Mouse (Mus musculus): Measurements from ENCODE around the gene Lrrc75b. TPM values are rescaled to one million over a fixed set of nuclear protein-coding genes. Genes with fewer than 3 reads are reported as not detected.

Gene Lrrc75b
- polyA plus RNA-seq (2016; fragmentation: Nextera tagmentation; extraction: Ambion mirVana): 14.6 and 15.4 TPM in 2 replicates

GRCm38 (mm10) chr10:75559676-75560548 lies at the start of gene Lrrc75b:
Lrrc75b (minus strand) TSS chr10:75560330.
- peak within 1 kb of the TSS; percentile 63 for H3K4me3 ChIP-seq
- no peaks in the 10 kb centered on the region for H3K9me3 ChIP-seq (replicated peaks)
- peak; percentile 59 for ATAC-seq (ENCODE audit: low FRiP score)
- H3K27ac ChIP-seq: peak within 1 kb of the TSS; percentile 92
- peak within 1 kb of the TSS; percentile 95 for H3K4me2 ChIP-seq (replicated peaks)
- H3K4me1 ChIP-seq: peaks cover 52% of the 10 kb centered on the region
- H3K9ac ChIP-seq: peak within 1 kb of the TSS; percentile 91
- peaks cover 24% of the 10 kb centered on the region for H3K27me3 ChIP-seq
- WGBS: under 1% methylated on average over 52 of the region's 75 CpGs
- H3K36me3 ChIP-seq: no peaks in the 10 kb centered on the region

GRCm38 (mm10) chr10:75608975-75609374 lies 48.8 kb upstream of the Lrrc75b start:
- H3K9me3 ChIP-seq (replicated peaks): no peaks in the 10 kb centered on the region
- 88% methylated on average over 11 of the region's 11 CpGs for WGBS

GRCm38 (mm10) chr10:75607253-75607652 lies 47.1 kb upstream of the Lrrc75b start:
- Histone ChIP-seq H3K27ac (no peak overlapping the region), H3K27me3 (0 out of 2 replicates have a peak, but pooled peaks cover 4% of the 10 kb centered on the region), H3K4me2 (replicated peaks) (no peak overlapping the region), H3K36me3 (no peaks in the 10 kb centered on the region), H3K9me3 (replicated peaks) (no peaks in the 10 kb centered on the region), H3K4me1 (no peaks in the 10 kb centered on the region), H3K9ac (no peak overlapping the region), H3K4me3 (no peak overlapping the region)
- 90% methylated on average over 4 of the region's 4 CpGs for WGBS
- no peak for ATAC-seq (ENCODE audit: low FRiP score)

More at GRCm38 (mm10) chr10:75608975-75609374, 48.8 kb upstream of the Lrrc75b start:
- no peaks in the 10 kb centered on the region for H3K4me1 ChIP-seq
- H3K27ac ChIP-seq: no peak overlapping the region
- no peak overlapping the region for H3K9ac ChIP-seq
- ATAC-seq (ENCODE audit: low FRiP score): no peak
- no peak overlapping the region for H3K4me2 ChIP-seq (replicated peaks)
- H3K27me3 ChIP-seq: 0 out of 2 replicates have a peak, but pooled peaks cover 4% of the 10 kb centered on the region
- H3K4me3 ChIP-seq: no peak overlapping the region
- no peaks in the 10 kb centered on the region for H3K36me3 ChIP-seq

GRCm38 (mm10) chr10:75605162-75605846 lies 45.2 kb upstream of the Lrrc75b start:
- WGBS: 47% methylated on average over 11 of the region's 11 CpGs
- H3K27me3 ChIP-seq: 0 out of 2 replicates have a peak, but pooled peaks cover 2% of the 10 kb centered on the region
- no peak overlapping the region for H3K27ac ChIP-seq
- H3K9ac ChIP-seq: no peak overlapping the region
- H3K4me3 ChIP-seq: no peak overlapping the region
- H3K4me1 ChIP-seq: no peaks in the 10 kb centered on the region
- no peak overlapping the region for H3K4me2 ChIP-seq (replicated peaks)
- no peaks in the 10 kb centered on the region for H3K9me3 ChIP-seq (replicated peaks)
- no peak for ATAC-seq (ENCODE audit: low FRiP score)
- no peaks in the 10 kb centered on the region for H3K36me3 ChIP-seq

GRCm38 (mm10) chr10:75600189-75600730 lies 40.1 kb upstream of the Lrrc75b start:
- Histone ChIP-seq H3K4me1 (no peaks in the 10 kb centered on the region), H3K4me2 (replicated peaks) (no peak overlapping the region), H3K9me3 (replicated peaks) (peaks cover 3% of the 10 kb centered on the region; the same call in 1 of the 2 replicates), H3K27me3 (no peaks in the 10 kb centered on the region), H3K27ac (no peak overlapping the region), H3K36me3 (no peaks in the 10 kb centered on the region), H3K4me3 (no peak overlapping the region), H3K9ac (no peak overlapping the region)
- WGBS: 87% methylated on average over 7 of the region's 7 CpGs
- no peak for ATAC-seq (ENCODE audit: low FRiP score)

- Histone ChIP-seq H3K27ac (no peak overlapping the region), H3K9me3 (replicated peaks) (peaks cover 3% of the 10 kb centered on the region; the same call in 1 of the 2 replicates), H3K4me3 (no peak overlapping the region), H3K27me3 (no peaks in the 10 kb centered on the region), H3K36me3 (no peaks in the 10 kb centered on the region), H3K9ac (no peak overlapping the region), H3K4me1 (no peaks in the 10 kb centered on the region), H3K4me2 (replicated peaks) (no peak overlapping the region)
- ATAC-seq (ENCODE audit: low FRiP score): no peak
- 90% methylated on average over 8 of the region's 8 CpGs for WGBS
Observed at GRCm38 (mm10) chr10:75595981-75596380, 35.9 kb upstream of the Lrrc75b start.

GRCm38 (mm10) chr10:75592585-75592984 lies 32.5 kb upstream of the Lrrc75b start:
- Histone ChIP-seq H3K27me3 (no peaks in the 10 kb centered on the region), H3K4me3 (no peak overlapping the region), H3K36me3 (no peaks in the 10 kb centered on the region), H3K27ac (no peak overlapping the region), H3K4me2 (replicated peaks) (no peak overlapping the region), H3K9me3 (replicated peaks) (no peaks in the 10 kb centered on the region), H3K9ac (no peak overlapping the region), H3K4me1 (peaks cover 9% of the 10 kb centered on the region)
- WGBS: 83% methylated on average over 7 of the region's 7 CpGs
- ATAC-seq (ENCODE audit: low FRiP score): no peak

- Histone ChIP-seq H3K27me3 (no peaks in the 10 kb centered on the region), H3K4me1 (peaks cover 9% of the 10 kb centered on the region), H3K4me2 (replicated peaks) (no peak overlapping the region), H3K9me3 (replicated peaks) (no peaks in the 10 kb centered on the region), H3K9ac (no peak overlapping the region), H3K27ac (no peak overlapping the region), H3K36me3 (no peaks in the 10 kb centered on the region), H3K4me3 (no peak overlapping the region)
- 79% methylated on average over 12 of the region's 12 CpGs for WGBS
- ATAC-seq (ENCODE audit: low FRiP score): no peak
Observed at GRCm38 (mm10) chr10:75591211-75591894, 31.2 kb upstream of the Lrrc75b start.

GRCm38 (mm10) chr10:75589651-75590050 lies 29.5 kb upstream of the Lrrc75b start:
- H3K27ac ChIP-seq: peak overlapping the region; percentile 55
- H3K4me1 ChIP-seq: peaks cover 11% of the 10 kb centered on the region
- no peaks in the 10 kb centered on the region for H3K36me3 ChIP-seq
- H3K9ac ChIP-seq: 0 out of 2 replicates have a peak overlapping the region, but pooled peaks have one; percentile 13
- WGBS: 86% methylated on average over 16 of the region's 16 CpGs
- H3K4me2 ChIP-seq (replicated peaks): no peak overlapping the region
- peaks cover 12% of the 10 kb centered on the region for H3K27me3 ChIP-seq
- ATAC-seq (ENCODE audit: low FRiP score): no peak
- no peaks in the 10 kb centered on the region for H3K9me3 ChIP-seq (replicated peaks)
- peak overlapping the region; percentile 2; the same call in 1 of the 2 replicates for H3K4me3 ChIP-seq

- Histone ChIP-seq H3K27ac (peak within 1 kb of the TSS; percentile 55), H3K4me2 (replicated peaks) (no peak within 1 kb of the TSS), H3K4me3 (peak within 1 kb of the TSS; percentile 2; the same call in 1 of the 2 replicates), H3K4me1 (peaks cover 11% of the 10 kb centered on the region), H3K27me3 (peaks cover 17% of the 10 kb centered on the region), H3K9me3 (replicated peaks) (no peaks in the 10 kb centered on the region), H3K36me3 (no peaks in the 10 kb centered on the region), H3K9ac (0 out of 2 replicates have a peak within 1 kb of the TSS, but pooled peaks have one; percentile 13)
- ATAC-seq (ENCODE audit: low FRiP score): no peak
- WGBS: 39% methylated on average over 5 of the region's 5 CpGs
Observed at GRCm38 (mm10) chr10:75589129-75589528, 29.0 kb upstream of the Lrrc75b start, which contains the start of gene Ggt5. Ggt5 (plus strand) TSS chr10:75589340.

GRCm38 (mm10) chr10:75588336-75588735 lies 28.2 kb upstream of the Lrrc75b start:
- peaks cover 11% of the 10 kb centered on the region for H3K4me1 ChIP-seq
- no peak overlapping the region for H3K27ac ChIP-seq
- no peaks in the 10 kb centered on the region for H3K36me3 ChIP-seq
- no peak overlapping the region for H3K9ac ChIP-seq
- WGBS: 68% methylated on average over 5 of the region's 5 CpGs
- H3K9me3 ChIP-seq (replicated peaks): no peaks in the 10 kb centered on the region
- no peak overlapping the region for H3K4me2 ChIP-seq (replicated peaks)
- peaks cover 17% of the 10 kb centered on the region for H3K27me3 ChIP-seq
- H3K4me3 ChIP-seq: no peak overlapping the region
- no peak for ATAC-seq (ENCODE audit: low FRiP score)

Data from hindbrain, embryonic 12.5 days (tissue).